Comparison of ENCODE assay signal across 19 mouse cellular contexts in the genomic region with DNA sequence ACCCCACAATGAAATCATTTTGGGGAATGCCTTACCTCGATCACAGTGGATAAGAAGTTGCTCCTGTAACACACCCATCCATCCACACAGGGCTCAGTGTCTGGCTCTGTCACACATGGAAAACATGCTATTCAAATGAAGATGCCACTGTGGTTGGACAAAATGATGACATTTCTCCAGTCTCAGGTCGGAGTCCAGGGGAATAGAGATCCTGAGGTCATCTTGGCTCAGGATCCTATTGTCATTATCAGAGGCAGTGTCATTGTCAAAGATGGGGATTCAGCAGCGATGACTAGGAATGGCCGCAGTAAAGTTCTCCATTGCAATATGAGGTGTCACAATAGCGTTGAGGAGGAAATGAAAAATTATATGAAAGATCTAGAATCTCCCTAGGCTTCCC. TPM values are rescaled to one million over a fixed set of nuclear protein-coding genes. Genes with fewer than 3 reads are reported as not detected.
DNase-seq lines count a peak whose midpoint lies in the region; ATAC-seq and TF ChIP-seq lines count a peak whose summit lies in the region.
"Not testable (repeated sequence)": the region's sequence is repeated elsewhere in the genome, so short reads cannot be mapped to it uniquely, and the experiment has no call there.
"Had no signal": no experiment of that assay in that cellular context is flagged by ENCODE, and none has a peak within 500 bp of the region (broad histone marks: within the 10 kb centered on the region; RNA-seq: fewer than 3 reads in every experiment).

Slc22a27 (minus strand) TSS at position 101 of the 400 bp plus-strand sequence.

- H3K4me3 ChIP-seq in kidney, adult 2 months (ENCODE audit: insufficient read depth, low read depth, low read length); liver, adult 2 months (ENCODE audit: insufficient read depth, low read depth, low read length); liver, postnatal 0 days (ENCODE audit: low read depth, low read length): not testable (repeated sequence)

- not testable (repeated sequence) for H3K9me3 ChIP-seq in liver, postnatal 0 days (ENCODE audit: low read length)

- H3K4me2 ChIP-seq in liver, postnatal 0 days (ENCODE audit: low read depth, low read length) = not testable (repeated sequence)

- not testable (repeated sequence) for H3K36me3 ChIP-seq in kidney, adult 2 months (ENCODE audit: control insufficient read depth, insufficient read depth, low read length); liver, adult 2 months (ENCODE audit: control insufficient read depth, insufficient read depth, low read length); liver, postnatal 0 days (replicated peaks; ENCODE audit: insufficient read depth, low read length)

- not testable (repeated sequence) for H3K27ac ChIP-seq in kidney, adult 2 months (ENCODE audit: insufficient read depth, low read depth, low read length); liver, adult 2 months (replicated peaks; ENCODE audit: insufficient read depth, low read depth, low read length); liver, postnatal 0 days (ENCODE audit: low read depth)

- H3K4me1 ChIP-seq in kidney, adult 2 months (ENCODE audit: control insufficient read depth, insufficient read depth, low read length); liver, adult 2 months (ENCODE audit: control insufficient read depth, insufficient read depth, low read length); liver, postnatal 0 days (ENCODE audit: insufficient read depth): not testable (repeated sequence)

- 73% methylated on average over 5 of the region's 5 CpGs for WGBS in kidney, adult 2 months
- 17% methylated on average over 5 of the region's 5 CpGs for WGBS in liver, adult 2 months
- 58% methylated on average over 5 of the region's 5 CpGs for WGBS in liver, postnatal 0 days (ENCODE audit: insufficient replicate concordance)

- not testable (repeated sequence) for TF ChIP-seq EP300 in liver, postnatal 0 days (IDR thresholded peaks at IDR 0.05; ENCODE audit: low read depth)

- H3K9ac ChIP-seq in liver, adult 2 months (ENCODE audit: low read depth, low read length); liver, postnatal 0 days (replicated peaks): not testable (repeated sequence)

- peak; percentile 9 for DNase-seq in kidney, adult 2 months
- DNase-seq in kidney, adult 9 months = peak; percentile 10
- peak; percentile 4 for DNase-seq in kidney, postnatal 14 days
- DNase-seq in liver, adult 2 months (ENCODE audit: extremely low read depth, low read depth, low spot score) = peak; percentile 80
- not testable (repeated sequence) for DNase-seq in liver, postnatal 0 days

- not testable (repeated sequence) for TF ChIP-seq POLR2A in kidney, adult 2 months (IDR thresholded peaks at IDR 0.05; ENCODE audit: low read depth, low read length); liver, adult 2 months (IDR thresholded peaks at IDR 0.05; ENCODE audit: extremely low read depth, insufficient read depth, low read length)

- ATAC-seq in liver, postnatal 0 days = 0 out of 2 replicates have a peak, but pooled peaks have one; percentile 19

- not testable (repeated sequence) for H3K79me2 ChIP-seq in liver, adult 2 months (ENCODE audit: control insufficient read depth, insufficient read depth, low read length)

- not testable (repeated sequence) for TF ChIP-seq CTCF in kidney, adult 2 months (conservative IDR thresholded peaks at IDR 0.05; ENCODE audit: insufficient read depth, insufficient read length, low read depth, low read length); liver, adult 2 months (IDR thresholded peaks at IDR 0.05; ENCODE audit: low read depth, low read length); liver, postnatal 0 days (IDR thresholded peaks at IDR 0.05; ENCODE audit: low read depth)

- H3K27me3 ChIP-seq in kidney, adult 2 months (replicated peaks; ENCODE audit: control insufficient read depth, insufficient read depth, low read length); liver, adult 2 months (ENCODE audit: control insufficient read depth, insufficient read depth, low read length); liver, postnatal 0 days (ENCODE audit: insufficient read depth, low read length): not testable (repeated sequence)

RNA-seq across cellular contexts. Expression of gene Slc22a27, which starts in this region (rescaled TPM):
- 1.7 and 2.3 TPM in 2 replicates for polyA plus RNA-seq in kidney, adult 2 months (2012; rRNA removed)
- total RNA-seq in liver, adult 2 months (2014; rRNA removed) = 16.2 and 25.1 TPM in 2 replicates
- 22.3 and 23.2 TPM in 2 replicates for polyA plus RNA-seq in liver, adult 2 months (2012; rRNA removed)
- 0.79 and 0.90 TPM in 2 replicates for polyA plus RNA-seq in liver, postnatal 0 days (2015; fragmentation: Nextera tagmentation; extraction: Ambion mirVana)
- total RNA-seq: adrenal gland, adult 18-20 months; adrenal gland, adult 2 months; adrenal gland, adult 8-10 months; adrenal gland, postnatal 25 days; adrenal gland, postnatal 36 days; CH12.LX; ES-E14; G1E; MEL had no signal
- polyA plus RNA-seq: activated CD4-positive, CD25-positive, alpha-beta regulatory T cell, adult 4 months; brain, embryonic 14.5 days; C2C12; CD4-positive, CD25-positive, alpha-beta regulatory T cell, adult 4 months; G1E; Patski had no signal

Comparison
In these comparisons a context has a peak if more than half of its experiments do, and no peak if none do; other contexts are left out.
1. Peak in ATAC-seq in liver, postnatal 0 days; RNA of the gene not detected or under 1 TPM.